Mouse (Mus musculus): Measurements from ENCODE around the gene Hoxa6.

Hoxa6 gene

GRCm38 (mm10) chr6:52227470-52228222 is 19.1 kb upstream of the Hoxa6 start:
- DNase-seq (ENCODE audit: low spot score) = no peak

- DNase-seq (ENCODE audit: low spot score) = peak; percentile 42
These were observed 18.2 kb upstream of the Hoxa6 start for GRCm38 (mm10) chr6:52226569-52227257.

GRCm38 (mm10) chr6:52225612-52226568 is 17.4 kb upstream of the Hoxa6 start:
- peak; percentile 92 for DNase-seq (ENCODE audit: low spot score)

- no peak for DNase-seq (ENCODE audit: low spot score)
These were observed 16.5 kb upstream of the Hoxa6 start for GRCm38 (mm10) chr6:52224895-52225611.

GRCm38 (mm10) chr6:52223939-52224760 is 15.6 kb upstream of the Hoxa6 start:
- DNase-seq (ENCODE audit: low spot score) = no peak

GRCm38 (mm10) chr6:52222729-52223128 is 14.2 kb upstream of the Hoxa6 start:
- no peak for DNase-seq (ENCODE audit: low spot score)

- peak; percentile 62 for DNase-seq (ENCODE audit: low spot score)
These were observed 13.6 kb upstream of the Hoxa6 start for GRCm38 (mm10) chr6:52221993-52222685.

GRCm38 (mm10) chr6:52221337-52221992 is 12.9 kb upstream of the Hoxa6 start, which contains the start of gene Hoxa7:
Gene Hoxa7, minus strand, starts transcription at chr6:52221854.
- DNase-seq (ENCODE audit: low spot score) = peak; percentile 94

- DNase-seq (ENCODE audit: low spot score) = no peak
These were observed 12.4 kb upstream of the Hoxa6 start for GRCm38 (mm10) chr6:52220865-52221310.

- DNase-seq (ENCODE audit: low spot score) = peak; percentile 33
These were observed 11.7 kb upstream of the Hoxa6 start for GRCm38 (mm10) chr6:52220003-52220864.

- no peak for DNase-seq (ENCODE audit: low spot score)
These were observed 10.9 kb upstream of the Hoxa6 start for GRCm38 (mm10) chr6:52219234-52219942.

- DNase-seq (ENCODE audit: low spot score) = no peak
These were observed 10.2 kb upstream of the Hoxa6 start for GRCm38 (mm10) chr6:52218643-52219215.

GRCm38 (mm10) chr6:52217895-52218642 is 9.5 kb upstream of the Hoxa6 start:
- peak; percentile 8 for DNase-seq (ENCODE audit: low spot score)

- DNase-seq (ENCODE audit: low spot score) = peak; percentile 90
These were observed 8.9 kb upstream of the Hoxa6 start for GRCm38 (mm10) chr6:52217459-52217768.

- peak; percentile 47 for DNase-seq (ENCODE audit: low spot score)
These were observed 8.4 kb upstream of the Hoxa6 start for GRCm38 (mm10) chr6:52216691-52217458.

All from urinary bladder, postnatal 14 days (tissue).